Mouse (Mus musculus): ENCODE data around the gene Fdxr. TPM values are rescaled to one million over a fixed set of nuclear protein-coding genes. Genes with fewer than 3 reads are reported as not detected.

Fdxr gene
- not detected in 2 replicates for polyA plus RNA-seq (2012; ENCODE audit: insufficient read depth, insufficient read length, low replicate concordance, missing spikeins)

- H3K4me3 ChIP-seq (ENCODE audit: insufficient read depth, low read depth, low read length), result peak within 1 kb of the TSS; percentile 73
- TF ChIP-seq POLR2A (IDR thresholded peaks at IDR 0.05; ENCODE audit: insufficient read depth, low read depth, low read length) (peak; percentile 93), CTCF (IDR thresholded peaks at IDR 0.05; ENCODE audit: insufficient read depth, low read depth, low read length) (no peak)
Observed at GRCm38 (mm10) chr11:115276780-115277603, at the start of gene Fdxr. TSS of gene Fdxr (minus strand) at chr11:115277050.

GRCm38 (mm10) chr11:115323354-115323753, 46.5 kb upstream of the Fdxr start:
- 18% methylated on average over 32 of the region's 32 CpGs for WGBS
- H3K27ac ChIP-seq (ENCODE audit: insufficient read depth, low read depth, low read length), result no peak overlapping the region
- H3K4me3 ChIP-seq (ENCODE audit: insufficient read depth, low read depth, low read length), result no peak overlapping the region
- peaks cover 25% of the 10 kb centered on the region for H3K4me1 ChIP-seq (ENCODE audit: control insufficient read depth, insufficient read depth, low read length)
- no peak for TF ChIP-seq CTCF (IDR thresholded peaks at IDR 0.05; ENCODE audit: insufficient read depth, low read depth, low read length)
- TF ChIP-seq POLR2A (IDR thresholded peaks at IDR 0.05; ENCODE audit: insufficient read depth, low read depth, low read length), result no peak

More at GRCm38 (mm10) chr11:115276780-115277603, at the start of gene Fdxr:
- H3K27ac ChIP-seq (ENCODE audit: insufficient read depth, low read depth, low read length), result peak within 1 kb of the TSS; percentile 92
- peaks cover 15% of the 10 kb centered on the region for H3K4me1 ChIP-seq (ENCODE audit: control insufficient read depth, insufficient read depth, low read length)
- WGBS, result under 1% methylated on average over 42 of the region's 42 CpGs

GRCm38 (mm10) chr11:115321906-115322693, 45.2 kb upstream of the Fdxr start, which contains the start of gene Ush1g:
TSS of gene Ush1g (minus strand) at chr11:115322041.
- WGBS, result 6% methylated on average over 35 of the region's 35 CpGs
- Histone ChIP-seq H3K4me1 (ENCODE audit: control insufficient read depth, insufficient read depth, low read length) (peaks cover 32% of the 10 kb centered on the region), H3K27ac (ENCODE audit: insufficient read depth, low read depth, low read length) (no peak within 1 kb of the TSS), H3K4me3 (ENCODE audit: insufficient read depth, low read depth, low read length) (peak within 1 kb of the TSS; percentile 10; the same call in 1 of the 2 replicates)
- TF ChIP-seq POLR2A (IDR thresholded peaks at IDR 0.05; ENCODE audit: insufficient read depth, low read depth, low read length) (no peak), CTCF (IDR thresholded peaks at IDR 0.05; ENCODE audit: insufficient read depth, low read depth, low read length) (peak; percentile 88)

GRCm38 (mm10) chr11:115319704-115320383, 43.0 kb upstream of the Fdxr start:
- H3K4me1 ChIP-seq (ENCODE audit: control insufficient read depth, insufficient read depth, low read length), result peaks cover 27% of the 10 kb centered on the region
- WGBS, result 50% methylated on average over 18 of the region's 18 CpGs
- H3K27ac ChIP-seq (ENCODE audit: insufficient read depth, low read depth, low read length), result no peak overlapping the region
- H3K4me3 ChIP-seq (ENCODE audit: insufficient read depth, low read depth, low read length), result no peak overlapping the region
- TF ChIP-seq POLR2A (IDR thresholded peaks at IDR 0.05; ENCODE audit: insufficient read depth, low read depth, low read length), result no peak
- no peak for TF ChIP-seq CTCF (IDR thresholded peaks at IDR 0.05; ENCODE audit: insufficient read depth, low read depth, low read length)

GRCm38 (mm10) chr11:115318245-115319027, 41.6 kb upstream of the Fdxr start:
- no peak for TF ChIP-seq POLR2A (IDR thresholded peaks at IDR 0.05; ENCODE audit: insufficient read depth, low read depth, low read length)
- no peak for TF ChIP-seq CTCF (IDR thresholded peaks at IDR 0.05; ENCODE audit: insufficient read depth, low read depth, low read length)
- peak overlapping the region; percentile 10; the same call in 1 of the 2 replicates for H3K4me3 ChIP-seq (ENCODE audit: insufficient read depth, low read depth, low read length)

GRCm38 (mm10) chr11:115317204-115317603, 40.4 kb upstream of the Fdxr start:
- peaks cover 19% of the 10 kb centered on the region for H3K4me1 ChIP-seq (ENCODE audit: control insufficient read depth, insufficient read depth, low read length)
- TF ChIP-seq CTCF (IDR thresholded peaks at IDR 0.05; ENCODE audit: insufficient read depth, low read depth, low read length) (no peak), POLR2A (IDR thresholded peaks at IDR 0.05; ENCODE audit: insufficient read depth, low read depth, low read length) (no peak)
- no peak overlapping the region for H3K27ac ChIP-seq (ENCODE audit: insufficient read depth, low read depth, low read length)
- H3K4me3 ChIP-seq (ENCODE audit: insufficient read depth, low read depth, low read length), result no peak overlapping the region
- 72% methylated on average over 7 of the region's 7 CpGs for WGBS

More at GRCm38 (mm10) chr11:115318245-115319027, 41.6 kb upstream of the Fdxr start:
- Histone ChIP-seq H3K4me1 (ENCODE audit: control insufficient read depth, insufficient read depth, low read length) (peaks cover 25% of the 10 kb centered on the region), H3K27ac (ENCODE audit: insufficient read depth, low read depth, low read length) (no peak overlapping the region)
- 15% methylated on average over 63 of the region's 63 CpGs for WGBS

GRCm38 (mm10) chr11:115314249-115314648, 37.4 kb upstream of the Fdxr start:
- Histone ChIP-seq H3K4me3 (ENCODE audit: insufficient read depth, low read depth, low read length) (no peak overlapping the region), H3K4me1 (ENCODE audit: control insufficient read depth, insufficient read depth, low read length) (peaks cover 13% of the 10 kb centered on the region), H3K27ac (ENCODE audit: insufficient read depth, low read depth, low read length) (no peak overlapping the region)
- WGBS, result 53% methylated on average over 2 of the region's 2 CpGs
- TF ChIP-seq POLR2A (IDR thresholded peaks at IDR 0.05; ENCODE audit: insufficient read depth, low read depth, low read length) (no peak), CTCF (IDR thresholded peaks at IDR 0.05; ENCODE audit: insufficient read depth, low read depth, low read length) (no peak)

GRCm38 (mm10) chr11:115308781-115309180, 31.9 kb upstream of the Fdxr start:
- Histone ChIP-seq H3K4me3 (ENCODE audit: insufficient read depth, low read depth, low read length) (no peak overlapping the region), H3K27ac (ENCODE audit: insufficient read depth, low read depth, low read length) (no peak overlapping the region), H3K4me1 (ENCODE audit: control insufficient read depth, insufficient read depth, low read length) (peaks cover 6% of the 10 kb centered on the region; the same call in 1 of the 2 replicates)
- 90% methylated on average over 1 of the region's 1 CpGs for WGBS
- TF ChIP-seq POLR2A (IDR thresholded peaks at IDR 0.05; ENCODE audit: insufficient read depth, low read depth, low read length), result no peak
- no peak for TF ChIP-seq CTCF (IDR thresholded peaks at IDR 0.05; ENCODE audit: insufficient read depth, low read depth, low read length)

All from olfactory bulb, adult 2 months (tissue).